Mouse (Mus musculus): ENCODE measurements around the gene Atp9a. TPM values are rescaled to one million over a fixed set of nuclear protein-coding genes. Genes with fewer than 3 reads are reported as not detected.

Atp9a gene
- polyA plus RNA-seq, 1 experiment from 2014 or later = 19.5 TPM

DNA sequence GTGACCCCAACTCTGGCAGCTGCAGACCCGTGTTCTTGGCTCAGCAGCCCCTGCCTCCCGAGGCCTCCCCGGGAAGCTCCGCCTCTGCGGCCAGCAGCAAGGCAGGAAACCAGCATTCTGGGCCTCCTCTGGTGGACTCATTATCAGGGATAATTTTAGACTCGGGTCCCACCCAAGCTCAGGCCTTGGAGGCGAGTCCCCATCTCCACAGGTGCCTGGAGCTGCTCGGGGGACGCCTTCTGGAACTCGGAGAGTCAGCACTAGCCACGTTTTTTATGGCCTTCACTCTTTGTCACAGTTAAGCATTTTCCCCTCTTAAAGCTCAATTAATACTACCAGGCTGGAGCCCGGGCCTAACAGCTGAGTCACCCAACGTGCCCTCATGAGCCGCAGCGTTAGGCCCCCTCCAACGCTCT, 137.5 kb downstream of the Atp9a start:
- H3K27ac ChIP-seq (ENCODE audit: low read length) = no peak overlapping the region
- no peak overlapping the region for H3K9ac ChIP-seq (replicated peaks; ENCODE audit: low read depth)
- no peak overlapping the region for H3K4me3 ChIP-seq (ENCODE audit: low read depth, low read length)
- 0 out of 2 replicates have a peak, but pooled peaks cover 6% of the 10 kb centered on the region for H3K4me1 ChIP-seq (ENCODE audit: insufficient read depth, low read depth, low read length)
- H3K4me2 ChIP-seq (replicated peaks; ENCODE audit: low read depth, low read length) = no peak overlapping the region
- TF ChIP-seq CTCF (IDR thresholded peaks at IDR 0.05) (no peak), EP300 (IDR thresholded peaks at IDR 0.05) (no peak)
- DNase-seq (ENCODE audit: low spot score) = no peak
- H3K27me3 ChIP-seq (replicated peaks; ENCODE audit: insufficient read depth, low read length) = peaks cover 17% of the 10 kb centered on the region
- H3K36me3 ChIP-seq (ENCODE audit: insufficient read depth, low read length) = no peaks in the 10 kb centered on the region
- ATAC-seq = no peak
- WGBS = 29% methylated on average over 16 of the region's 16 CpGs
- H3K9me3 ChIP-seq (ENCODE audit: low read length) = no peaks in the 10 kb centered on the region

DNA sequence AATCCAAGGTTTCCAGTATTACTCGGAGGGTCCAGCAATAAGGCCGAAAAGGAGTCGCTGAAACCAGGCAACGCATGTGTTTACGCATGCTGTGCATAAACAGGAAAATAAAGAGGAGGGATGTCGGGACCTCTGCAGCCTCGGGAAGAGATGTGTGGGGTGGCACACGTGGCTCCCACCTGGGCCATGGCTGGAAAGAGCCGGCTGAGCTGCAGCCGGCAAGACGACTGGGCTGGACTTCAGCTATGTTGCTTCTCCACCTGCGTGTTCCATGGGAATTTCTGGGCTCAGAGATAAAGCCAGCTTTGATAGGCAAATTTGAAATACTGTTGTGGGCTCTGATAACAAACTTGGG, 139.8 kb downstream of the Atp9a start:
- DNase-seq (ENCODE audit: low spot score) (no peak), ATAC-seq (no peak)
- no peak overlapping the region for H3K9ac ChIP-seq (replicated peaks; ENCODE audit: low read depth)
- H3K36me3 ChIP-seq (ENCODE audit: insufficient read depth, low read length) = no peaks in the 10 kb centered on the region
- no peak overlapping the region for H3K4me3 ChIP-seq (ENCODE audit: low read depth, low read length)
- no peak overlapping the region for H3K4me2 ChIP-seq (replicated peaks; ENCODE audit: low read depth, low read length)
- H3K4me1 ChIP-seq (ENCODE audit: insufficient read depth, low read depth, low read length) = 0 out of 2 replicates have a peak, but pooled peaks cover 6% of the 10 kb centered on the region
- WGBS = 13% methylated on average over 12 of the region's 12 CpGs
- H3K9me3 ChIP-seq (ENCODE audit: low read length) = no peaks in the 10 kb centered on the region
- peaks cover 20% of the 10 kb centered on the region for H3K27me3 ChIP-seq (replicated peaks; ENCODE audit: insufficient read depth, low read length)
- TF ChIP-seq CTCF (IDR thresholded peaks at IDR 0.05) (no peak), EP300 (IDR thresholded peaks at IDR 0.05) (no peak)
- no peak overlapping the region for H3K27ac ChIP-seq (ENCODE audit: low read length)

DNA sequence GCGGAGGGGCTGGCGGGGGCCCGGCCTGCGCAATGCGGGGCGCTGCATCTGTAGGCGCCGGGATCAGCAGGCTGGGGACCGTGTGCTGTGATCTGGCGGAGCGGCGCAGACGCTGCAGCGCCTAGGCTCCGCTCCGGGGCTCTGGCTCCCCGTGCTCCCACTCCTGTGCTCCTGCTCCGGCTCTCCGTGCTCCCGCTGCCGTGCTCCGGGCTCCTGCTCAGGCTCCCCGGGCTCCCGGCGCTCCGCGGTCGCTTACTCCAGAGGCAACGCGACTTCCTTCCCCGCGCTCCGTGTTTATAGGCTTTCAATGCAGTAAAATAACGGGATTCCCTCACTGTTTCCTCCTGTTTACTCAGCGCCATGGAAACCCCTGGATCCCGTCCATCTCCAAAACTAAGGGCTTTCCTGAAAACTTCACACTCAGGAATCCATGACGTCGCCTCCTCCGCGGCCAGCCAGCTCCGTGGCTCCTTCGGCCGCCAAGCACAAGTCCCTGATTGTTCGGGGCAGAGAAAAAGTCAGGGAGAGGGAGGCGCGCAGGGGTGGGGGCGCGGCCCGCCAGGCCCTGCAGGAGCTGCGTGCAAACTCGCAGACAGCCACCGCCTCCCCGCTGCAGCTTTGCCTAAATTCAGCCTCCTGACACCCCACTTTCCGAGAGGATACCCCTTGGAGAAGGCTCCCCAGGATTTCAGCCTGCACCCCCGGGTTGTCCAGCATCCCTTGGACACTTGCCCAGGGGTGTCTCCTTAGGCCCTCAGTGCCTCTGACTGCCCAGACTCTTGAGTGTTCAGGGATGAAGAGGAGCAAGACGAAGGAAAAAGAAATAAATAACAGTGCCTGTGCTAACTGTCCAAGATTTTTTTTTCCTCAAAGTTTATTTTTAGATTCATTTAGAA, 140.5 kb downstream of the Atp9a start, which contains the start of gene Nfatc2:
Gene Nfatc2, minus strand, starts transcription at position 167 of the 896 bp plus-strand sequence.
- DNase-seq (ENCODE audit: low spot score) = peak; percentile 94
- Histone ChIP-seq H3K27me3 (replicated peaks; ENCODE audit: insufficient read depth, low read length) (peaks cover 20% of the 10 kb centered on the region), H3K4me2 (replicated peaks; ENCODE audit: low read depth, low read length) (peak within 1 kb of the TSS; percentile 53), H3K27ac (ENCODE audit: low read length) (no peak within 1 kb of the TSS), H3K9me3 (ENCODE audit: low read length) (no peaks in the 10 kb centered on the region), H3K36me3 (ENCODE audit: insufficient read depth, low read length) (no peaks in the 10 kb centered on the region), H3K9ac (replicated peaks; ENCODE audit: low read depth) (no peak within 1 kb of the TSS), H3K4me3 (ENCODE audit: low read depth, low read length) (peak within 1 kb of the TSS; percentile 23), H3K4me1 (ENCODE audit: insufficient read depth, low read depth, low read length) (0 out of 2 replicates have a peak, but pooled peaks cover 6% of the 10 kb centered on the region)
- no peak for TF ChIP-seq CTCF (IDR thresholded peaks at IDR 0.05)
- peak; percentile 69 for TF ChIP-seq EP300 (IDR thresholded peaks at IDR 0.05)
- 1% methylated on average over 45 of the region's 56 CpGs for WGBS
- ATAC-seq = peak; percentile 93

DNA sequence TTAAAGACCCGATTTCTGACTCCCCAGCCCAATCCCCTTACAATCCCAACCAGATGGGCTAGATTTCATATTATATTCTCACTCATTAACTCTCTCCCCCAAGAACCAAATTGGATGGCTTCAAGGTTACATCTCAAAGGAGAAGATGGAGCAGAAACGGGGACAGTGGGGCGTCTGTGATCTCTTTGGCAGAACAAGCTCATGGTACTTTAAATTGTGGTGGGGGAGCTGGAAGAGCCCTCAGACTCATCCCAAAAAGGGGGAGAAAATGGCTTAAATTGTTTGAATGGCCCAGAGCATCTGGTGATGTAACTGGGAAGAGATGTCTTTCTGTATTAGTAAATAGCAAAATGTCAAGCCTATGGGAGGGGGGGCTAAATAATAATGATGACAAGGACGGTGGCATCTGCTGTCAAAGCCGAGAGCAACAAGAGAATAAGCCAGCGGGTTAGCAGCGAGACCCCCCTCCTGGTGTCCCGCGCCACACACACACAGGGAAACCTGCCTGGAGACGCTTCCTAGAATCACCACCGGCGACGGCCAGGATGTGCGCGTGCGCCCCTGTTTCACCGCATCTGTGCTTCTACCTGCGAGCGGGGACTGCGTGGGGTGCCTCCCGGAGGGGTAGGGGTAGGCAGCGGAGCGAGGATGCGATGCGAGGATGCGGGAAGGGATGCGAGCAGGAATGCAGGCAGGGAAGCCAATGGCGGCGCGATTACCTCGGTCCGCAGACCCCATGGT, 141.3 kb downstream of the Atp9a start:
- no peak overlapping the region for H3K27ac ChIP-seq (ENCODE audit: low read length)
- no peak for DNase-seq (ENCODE audit: low spot score)
- peak overlapping the region; percentile 23 for H3K4me3 ChIP-seq (ENCODE audit: low read depth, low read length)
- H3K4me1 ChIP-seq (ENCODE audit: insufficient read depth, low read depth, low read length) = 0 out of 2 replicates have a peak, but pooled peaks cover 6% of the 10 kb centered on the region
- WGBS = 2% methylated on average over 31 of the region's 32 CpGs
- no peaks in the 10 kb centered on the region for H3K9me3 ChIP-seq (ENCODE audit: low read length)
- H3K36me3 ChIP-seq (ENCODE audit: insufficient read depth, low read length) = no peaks in the 10 kb centered on the region
- H3K27me3 ChIP-seq (replicated peaks; ENCODE audit: insufficient read depth, low read length) = peaks cover 20% of the 10 kb centered on the region
- no peak for ATAC-seq
- peak overlapping the region; percentile 53 for H3K4me2 ChIP-seq (replicated peaks; ENCODE audit: low read depth, low read length)
- TF ChIP-seq EP300 (IDR thresholded peaks at IDR 0.05) (no peak), CTCF (IDR thresholded peaks at IDR 0.05) (no peak)
- no peak overlapping the region for H3K9ac ChIP-seq (replicated peaks; ENCODE audit: low read depth)

DNA sequence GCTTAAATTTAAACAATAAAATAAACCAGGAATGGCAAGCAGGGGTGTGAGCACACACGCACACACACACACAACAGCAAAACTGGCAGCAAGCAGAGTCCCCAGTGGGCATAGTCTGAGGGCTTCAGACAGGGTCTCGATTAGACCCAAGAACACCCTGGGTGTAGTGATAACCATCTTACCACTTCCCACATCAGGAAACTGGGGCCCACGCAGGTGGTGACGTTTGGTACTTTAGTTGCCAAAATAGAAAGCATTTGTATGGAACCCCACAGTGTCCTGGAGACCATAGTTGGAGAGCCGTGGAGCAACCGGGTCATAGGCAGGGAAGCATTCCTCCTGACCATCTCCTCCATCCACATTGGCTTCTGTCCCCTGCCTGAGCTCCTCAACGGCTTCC, 146.5 kb downstream of the Atp9a start:
- H3K9ac ChIP-seq (replicated peaks; ENCODE audit: low read depth) = no peak overlapping the region
- 69% methylated on average over 7 of the region's 7 CpGs for WGBS
- H3K36me3 ChIP-seq (ENCODE audit: insufficient read depth, low read length) = no peaks in the 10 kb centered on the region
- H3K4me3 ChIP-seq (ENCODE audit: low read depth, low read length) = no peak overlapping the region
- no peaks in the 10 kb centered on the region for H3K9me3 ChIP-seq (ENCODE audit: low read length)
- peaks cover 12% of the 10 kb centered on the region; the same call in 1 of the 2 replicates for H3K27me3 ChIP-seq (replicated peaks; ENCODE audit: insufficient read depth, low read length)
- ATAC-seq = no peak
- DNase-seq (ENCODE audit: low spot score) = no peak
- H3K4me1 ChIP-seq (ENCODE audit: insufficient read depth, low read depth, low read length) = no peaks in the 10 kb centered on the region
- no peak overlapping the region for H3K4me2 ChIP-seq (replicated peaks; ENCODE audit: low read depth, low read length)
- no peak overlapping the region for H3K27ac ChIP-seq (ENCODE audit: low read length)
- TF ChIP-seq EP300 (IDR thresholded peaks at IDR 0.05) (no peak), CTCF (IDR thresholded peaks at IDR 0.05) (no peak)

DNA sequence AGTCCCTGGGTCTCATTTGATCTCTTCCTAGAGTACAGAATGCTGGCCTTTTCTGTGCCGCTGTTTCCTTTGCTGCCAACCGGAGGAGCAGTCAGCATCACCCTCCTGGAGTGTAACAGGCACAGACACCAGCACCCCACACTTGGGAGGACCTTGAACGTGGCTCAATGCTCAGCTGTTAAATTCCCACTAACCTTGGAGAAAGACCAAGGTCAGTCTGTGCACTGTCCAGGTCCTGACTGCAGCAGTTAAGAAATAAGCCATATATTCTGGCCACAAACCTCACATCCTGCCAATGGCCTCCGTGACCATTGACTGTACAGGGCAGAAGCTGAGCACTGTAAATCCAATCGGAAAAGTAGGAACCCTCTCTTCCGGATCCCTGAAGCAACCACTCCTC, 148.5 kb downstream of the Atp9a start:
- Histone ChIP-seq H3K4me2 (replicated peaks; ENCODE audit: low read depth, low read length) (no peak overlapping the region), H3K36me3 (ENCODE audit: insufficient read depth, low read length) (no peaks in the 10 kb centered on the region), H3K4me3 (ENCODE audit: low read depth, low read length) (no peak overlapping the region), H3K9ac (replicated peaks; ENCODE audit: low read depth) (no peak overlapping the region), H3K4me1 (ENCODE audit: insufficient read depth, low read depth, low read length) (no peaks in the 10 kb centered on the region), H3K27ac (ENCODE audit: low read length) (no peak overlapping the region), H3K9me3 (ENCODE audit: low read length) (no peaks in the 10 kb centered on the region), H3K27me3 (replicated peaks; ENCODE audit: insufficient read depth, low read length) (0 out of 2 replicates have a peak, but pooled peaks cover 9% of the 10 kb centered on the region)
- 86% methylated on average over 6 of the region's 6 CpGs for WGBS
- ATAC-seq (no peak), DNase-seq (ENCODE audit: low spot score) (no peak)
- TF ChIP-seq CTCF (IDR thresholded peaks at IDR 0.05) (no peak), EP300 (IDR thresholded peaks at IDR 0.05) (no peak)
